Mouse (Mus musculus): ENCODE measurements around the gene Arhgap15. TPM values are rescaled to one million over a fixed set of nuclear protein-coding genes. Genes with fewer than 3 reads are reported as not detected.

Gene Arhgap15
- polyA plus RNA-seq, 1 experiment from 2014 or later: 0.35 TPM

- H3K4me3 ChIP-seq (ENCODE audit: low read depth, low read length): no peak overlapping the region
- no peaks in the 10 kb centered on the region for H3K36me3 ChIP-seq (replicated peaks; ENCODE audit: control insufficient read depth, insufficient read depth, low read depth, low read length)
- H3K4me1 ChIP-seq (ENCODE audit: control insufficient read depth, insufficient read depth, low read length): no peaks in the 10 kb centered on the region
- H3K27ac ChIP-seq (replicated peaks; ENCODE audit: low read depth, low read length): no peak overlapping the region
- DNase-seq (ENCODE audit: low spot score) (no peak), ATAC-seq (replicated peaks; ENCODE audit: insufficient number of reproducible peaks, low FRiP score, low TSS enrichment, low read depth) (no peak)
- no peak overlapping the region for H3K9ac ChIP-seq (replicated peaks; ENCODE audit: low read length)
- no peaks in the 10 kb centered on the region for H3K27me3 ChIP-seq (ENCODE audit: control insufficient read depth, insufficient read depth, low read length)
- H3K4me2 ChIP-seq (ENCODE audit: low read depth, low read length): no peak overlapping the region
- H3K9me3 ChIP-seq (replicated peaks; ENCODE audit: control insufficient read depth, low read length): no peaks in the 10 kb centered on the region
- WGBS: 92% methylated on average over 4 of the region's 4 CpGs
Measured at GRCm38 (mm10) chr2:44098552-44098951, 349.9 kb downstream of the Arhgap15 start.

- Histone ChIP-seq H3K9me3 (replicated peaks; ENCODE audit: control insufficient read depth, low read length) (no peaks in the 10 kb centered on the region), H3K4me1 (ENCODE audit: control insufficient read depth, insufficient read depth, low read length) (no peaks in the 10 kb centered on the region), H3K36me3 (replicated peaks; ENCODE audit: control insufficient read depth, insufficient read depth, low read depth, low read length) (no peaks in the 10 kb centered on the region), H3K27ac (replicated peaks; ENCODE audit: low read depth, low read length) (no peak overlapping the region), H3K4me3 (ENCODE audit: low read depth, low read length) (no peak overlapping the region), H3K27me3 (ENCODE audit: control insufficient read depth, insufficient read depth, low read length) (no peaks in the 10 kb centered on the region), H3K4me2 (ENCODE audit: low read depth, low read length) (no peak overlapping the region), H3K9ac (replicated peaks; ENCODE audit: low read length) (no peak overlapping the region)
- ATAC-seq (replicated peaks; ENCODE audit: insufficient number of reproducible peaks, low FRiP score, low TSS enrichment, low read depth) (no peak), DNase-seq (ENCODE audit: low spot score) (no peak)
- 74% methylated on average over 6 of the region's 6 CpGs for WGBS
Measured at GRCm38 (mm10) chr2:44102351-44102750, 353.7 kb downstream of the Arhgap15 start.

DNA sequence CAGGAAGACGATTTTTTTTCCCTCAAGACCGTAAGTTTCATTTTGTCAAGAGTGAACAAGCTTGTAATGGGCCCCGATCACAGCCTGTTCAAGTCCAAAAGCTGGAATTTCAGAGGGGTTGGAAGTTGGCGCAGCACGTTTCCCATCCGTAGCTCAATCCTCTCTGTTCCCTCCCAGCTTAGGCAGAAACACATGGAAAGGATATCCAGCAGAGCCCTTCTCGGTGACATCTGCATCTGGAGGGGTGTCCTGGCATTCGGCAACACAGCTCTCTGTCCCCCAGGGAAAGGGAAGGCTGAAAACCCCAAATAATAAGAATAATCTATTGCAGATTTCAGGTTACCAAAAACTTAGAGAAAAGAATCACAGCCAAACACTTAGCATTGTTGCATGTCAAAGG lies 354.7 kb downstream of the Arhgap15 start:
- Histone ChIP-seq H3K9me3 (replicated peaks; ENCODE audit: control insufficient read depth, low read length) (no peaks in the 10 kb centered on the region), H3K27me3 (ENCODE audit: control insufficient read depth, insufficient read depth, low read length) (no peaks in the 10 kb centered on the region), H3K4me1 (ENCODE audit: control insufficient read depth, insufficient read depth, low read length) (no peaks in the 10 kb centered on the region), H3K4me2 (ENCODE audit: low read depth, low read length) (no peak overlapping the region), H3K36me3 (replicated peaks; ENCODE audit: control insufficient read depth, insufficient read depth, low read depth, low read length) (no peaks in the 10 kb centered on the region), H3K4me3 (ENCODE audit: low read depth, low read length) (no peak overlapping the region), H3K27ac (replicated peaks; ENCODE audit: low read depth, low read length) (no peak overlapping the region), H3K9ac (replicated peaks; ENCODE audit: low read length) (no peak overlapping the region)
- 53% methylated on average over 8 of the region's 8 CpGs for WGBS
- no peak for ATAC-seq (replicated peaks; ENCODE audit: insufficient number of reproducible peaks, low FRiP score, low TSS enrichment, low read depth)
- DNase-seq (ENCODE audit: low spot score): peak; percentile 18

- H3K4me3 ChIP-seq (ENCODE audit: low read depth, low read length): no peak overlapping the region
- DNase-seq (ENCODE audit: low spot score): peak; percentile 54
- no peak overlapping the region for H3K9ac ChIP-seq (replicated peaks; ENCODE audit: low read length)
- 67% methylated on average over 5 of the region's 5 CpGs for WGBS
- H3K27ac ChIP-seq (replicated peaks; ENCODE audit: low read depth, low read length): no peak overlapping the region
- ATAC-seq (replicated peaks; ENCODE audit: insufficient number of reproducible peaks, low FRiP score, low TSS enrichment, low read depth): no peak
- no peaks in the 10 kb centered on the region for H3K9me3 ChIP-seq (replicated peaks; ENCODE audit: control insufficient read depth, low read length)
- no peaks in the 10 kb centered on the region for H3K27me3 ChIP-seq (ENCODE audit: control insufficient read depth, insufficient read depth, low read length)
- no peaks in the 10 kb centered on the region for H3K36me3 ChIP-seq (replicated peaks; ENCODE audit: control insufficient read depth, insufficient read depth, low read depth, low read length)
- no peaks in the 10 kb centered on the region for H3K4me1 ChIP-seq (ENCODE audit: control insufficient read depth, insufficient read depth, low read length)
- no peak overlapping the region for H3K4me2 ChIP-seq (ENCODE audit: low read depth, low read length)
Measured at GRCm38 (mm10) chr2:44103742-44104141, 355.1 kb downstream of the Arhgap15 start.

DNA sequence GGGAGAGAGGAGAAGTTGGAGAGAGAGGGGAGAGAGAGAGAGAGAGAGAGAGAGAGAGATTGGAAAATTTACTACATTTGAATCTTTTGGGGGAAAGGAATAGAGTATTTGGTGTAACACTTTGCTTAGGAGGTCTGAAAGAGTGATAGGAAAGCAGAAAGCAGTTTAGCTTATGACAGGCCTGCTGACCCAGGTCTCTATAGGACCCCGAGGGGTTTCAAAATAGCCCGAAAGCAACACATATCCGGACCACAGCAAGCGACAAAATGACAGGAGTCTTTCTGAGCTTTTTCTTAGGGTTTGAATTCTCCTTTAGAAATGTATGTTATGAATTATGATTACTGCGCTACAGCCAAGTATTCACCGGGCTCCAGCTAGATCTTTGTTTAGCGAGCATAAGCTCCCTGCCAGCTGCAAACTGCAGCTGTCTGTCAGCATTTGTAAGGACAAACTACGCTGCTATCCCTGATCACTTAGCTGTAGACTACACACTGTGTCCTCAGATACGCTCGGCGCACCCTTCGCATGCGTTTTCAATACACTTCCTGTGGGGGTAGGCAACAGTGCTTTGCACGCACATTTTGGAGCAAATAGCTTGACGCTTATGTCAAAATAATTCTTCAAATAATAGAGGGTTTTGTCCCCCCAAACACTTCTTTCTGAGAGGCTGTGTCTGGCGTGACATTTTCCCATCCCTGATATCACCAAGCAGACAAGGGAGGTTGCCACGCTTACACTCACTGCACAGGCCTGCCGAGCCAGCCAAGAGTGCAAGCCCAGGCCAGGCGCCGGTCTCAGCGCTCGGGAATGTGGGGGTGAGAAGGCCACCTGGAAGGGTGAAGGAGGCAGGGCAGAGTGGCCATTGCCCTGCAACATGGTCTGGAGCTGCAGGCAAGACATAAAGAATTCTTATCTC lies 355.9 kb downstream of the Arhgap15 start:
- ATAC-seq (replicated peaks; ENCODE audit: insufficient number of reproducible peaks, low FRiP score, low TSS enrichment, low read depth) (peak; percentile 72), DNase-seq (ENCODE audit: low spot score) (peak; percentile 45)
- Histone ChIP-seq H3K4me2 (ENCODE audit: low read depth, low read length) (no peak overlapping the region), H3K4me3 (ENCODE audit: low read depth, low read length) (no peak overlapping the region), H3K36me3 (replicated peaks; ENCODE audit: control insufficient read depth, insufficient read depth, low read depth, low read length) (no peaks in the 10 kb centered on the region), H3K9me3 (replicated peaks; ENCODE audit: control insufficient read depth, low read length) (no peaks in the 10 kb centered on the region), H3K27ac (replicated peaks; ENCODE audit: low read depth, low read length) (no peak overlapping the region), H3K27me3 (ENCODE audit: control insufficient read depth, insufficient read depth, low read length) (no peaks in the 10 kb centered on the region), H3K9ac (replicated peaks; ENCODE audit: low read length) (no peak overlapping the region; the same call in 1 of the 2 replicates), H3K4me1 (ENCODE audit: control insufficient read depth, insufficient read depth, low read length) (no peaks in the 10 kb centered on the region)
- WGBS: 35% methylated on average over 22 of the region's 22 CpGs

GRCm38 (mm10) chr2:44105198-44105555 lies 356.6 kb downstream of the Arhgap15 start:
- Histone ChIP-seq H3K4me3 (ENCODE audit: low read depth, low read length) (no peak overlapping the region), H3K9me3 (replicated peaks; ENCODE audit: control insufficient read depth, low read length) (no peaks in the 10 kb centered on the region), H3K4me1 (ENCODE audit: control insufficient read depth, insufficient read depth, low read length) (no peaks in the 10 kb centered on the region), H3K27me3 (ENCODE audit: control insufficient read depth, insufficient read depth, low read length) (no peaks in the 10 kb centered on the region), H3K4me2 (ENCODE audit: low read depth, low read length) (no peak overlapping the region), H3K27ac (replicated peaks; ENCODE audit: low read depth, low read length) (no peak overlapping the region), H3K9ac (replicated peaks; ENCODE audit: low read length) (no peak overlapping the region; the same call in 1 of the 2 replicates), H3K36me3 (replicated peaks; ENCODE audit: control insufficient read depth, insufficient read depth, low read depth, low read length) (no peaks in the 10 kb centered on the region)
- 68% methylated on average over 8 of the region's 8 CpGs for WGBS
- ATAC-seq (replicated peaks; ENCODE audit: insufficient number of reproducible peaks, low FRiP score, low TSS enrichment, low read depth): no peak
- no peak for DNase-seq (ENCODE audit: low spot score)

DNA sequence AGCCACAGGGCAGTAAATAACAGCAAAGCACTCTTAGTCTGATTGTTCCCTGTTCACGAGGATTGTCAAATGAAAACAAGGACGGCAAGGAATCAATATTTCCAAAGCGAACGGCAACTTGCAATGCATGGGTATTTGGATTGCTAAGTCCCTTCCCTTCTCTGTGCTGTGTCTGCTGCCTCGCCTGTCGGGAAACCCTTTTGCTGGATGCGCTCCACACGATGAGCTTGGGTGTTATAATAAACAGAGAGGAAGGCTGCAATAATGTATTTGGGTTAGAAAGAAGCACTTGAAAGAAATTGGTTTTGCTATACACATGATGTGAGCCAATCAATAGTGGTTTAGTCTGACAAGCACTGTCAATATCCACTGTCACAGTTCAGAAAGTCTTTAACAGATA lies 357.7 kb downstream of the Arhgap15 start:
- ATAC-seq (replicated peaks; ENCODE audit: insufficient number of reproducible peaks, low FRiP score, low TSS enrichment, low read depth) (no peak), DNase-seq (ENCODE audit: low spot score) (no peak)
- 87% methylated on average over 8 of the region's 8 CpGs for WGBS
- Histone ChIP-seq H3K9ac (replicated peaks; ENCODE audit: low read length) (no peak overlapping the region), H3K27me3 (ENCODE audit: control insufficient read depth, insufficient read depth, low read length) (no peaks in the 10 kb centered on the region), H3K27ac (replicated peaks; ENCODE audit: low read depth, low read length) (no peak overlapping the region), H3K4me2 (ENCODE audit: low read depth, low read length) (no peak overlapping the region), H3K9me3 (replicated peaks; ENCODE audit: control insufficient read depth, low read length) (no peaks in the 10 kb centered on the region), H3K4me1 (ENCODE audit: control insufficient read depth, insufficient read depth, low read length) (no peaks in the 10 kb centered on the region), H3K4me3 (ENCODE audit: low read depth, low read length) (no peak overlapping the region), H3K36me3 (replicated peaks; ENCODE audit: control insufficient read depth, insufficient read depth, low read depth, low read length) (no peaks in the 10 kb centered on the region)

GRCm38 (mm10) chr2:44111276-44111675 lies 362.7 kb downstream of the Arhgap15 start:
- no peaks in the 10 kb centered on the region for H3K36me3 ChIP-seq (replicated peaks; ENCODE audit: control insufficient read depth, insufficient read depth, low read depth, low read length)
- H3K4me1 ChIP-seq (ENCODE audit: control insufficient read depth, insufficient read depth, low read length): no peaks in the 10 kb centered on the region
- H3K9ac ChIP-seq (replicated peaks; ENCODE audit: low read length): no peak overlapping the region
- DNase-seq (ENCODE audit: low spot score) (no peak), ATAC-seq (replicated peaks; ENCODE audit: insufficient number of reproducible peaks, low FRiP score, low TSS enrichment, low read depth) (no peak)
- no peak overlapping the region for H3K4me3 ChIP-seq (ENCODE audit: low read depth, low read length)
- no peaks in the 10 kb centered on the region for H3K27me3 ChIP-seq (ENCODE audit: control insufficient read depth, insufficient read depth, low read length)
- no peak overlapping the region for H3K4me2 ChIP-seq (ENCODE audit: low read depth, low read length)
- H3K9me3 ChIP-seq (replicated peaks; ENCODE audit: control insufficient read depth, low read length): no peaks in the 10 kb centered on the region
- WGBS: 85% methylated on average over 3 of the region's 3 CpGs
- H3K27ac ChIP-seq (replicated peaks; ENCODE audit: low read depth, low read length): no peak overlapping the region
